Mouse (Mus musculus) spleen, postnatal 4 days (tissue): Measurements from ENCODE around the gene Bcl7a.
A peak's percentile ranks its signal among the peaks of the same experiment; 100 is the strongest.

Experiments used
- DNase-seq, 2 experiments: peaks; one replicate each; pipeline ENCODE4 v3.0.0; 2022; ENCODE audit warnings: low spot score in 2 of 2

The Bcl7a gene

DNA sequence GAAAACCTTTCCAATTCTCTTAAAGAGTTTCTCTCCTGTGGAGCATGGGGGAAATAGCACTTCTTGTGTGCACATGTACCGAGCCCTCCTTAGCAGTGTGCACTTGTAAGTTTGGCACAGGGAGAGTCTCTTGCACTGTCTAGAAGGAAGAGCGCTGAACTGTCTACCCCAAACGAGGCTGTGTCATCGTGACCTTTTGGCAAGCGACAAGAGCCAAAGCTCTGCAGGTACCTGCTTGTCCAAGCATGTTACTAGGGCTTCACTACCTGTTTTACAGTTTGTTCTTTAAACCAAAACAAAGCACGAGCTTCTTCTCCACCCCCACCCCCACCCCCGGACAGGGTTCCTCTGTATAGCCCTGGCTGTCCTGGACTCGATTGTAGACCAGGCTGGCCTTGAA lies 15.9 kb upstream of the Bcl7a start:
- no peak for DNase-seq

GRCm38 (mm10) chr5:123333566-123333965 lies 10.1 kb upstream of the Bcl7a start:
- no peak for DNase-seq

DNA sequence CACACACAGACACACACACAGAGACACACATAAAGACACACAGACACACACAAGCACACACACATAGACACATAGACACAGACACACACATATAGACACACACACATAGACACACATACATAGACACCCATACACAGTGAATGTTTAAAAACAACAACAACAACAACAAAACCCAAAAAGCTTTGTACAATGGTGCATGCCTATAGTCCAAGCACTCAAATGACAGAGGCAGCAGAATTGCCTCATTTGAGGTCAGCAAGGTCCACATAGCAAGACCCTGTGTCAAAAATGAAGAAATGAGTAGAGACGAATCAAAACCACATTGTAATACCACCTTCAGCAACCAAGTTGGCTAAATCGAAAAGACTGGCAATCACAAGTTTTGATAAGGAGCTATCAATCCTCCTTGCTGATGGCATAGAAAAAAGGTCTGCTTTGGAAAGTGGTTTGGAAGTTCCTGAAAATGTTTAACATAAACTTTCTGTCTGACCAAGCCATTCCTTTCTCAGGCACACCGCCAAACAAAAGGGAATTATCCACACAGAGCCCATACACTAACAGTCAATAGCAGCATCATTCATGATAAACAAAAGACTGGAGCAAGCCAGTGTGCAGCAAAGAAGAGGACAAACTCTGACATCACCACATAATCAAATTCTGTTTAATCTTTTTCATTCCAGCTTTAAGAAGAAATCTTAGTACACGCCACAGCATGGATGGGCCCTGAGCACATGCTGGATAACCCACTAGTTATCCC lies 7.3 kb upstream of the Bcl7a start:
- DNase-seq, result no peak

DNA sequence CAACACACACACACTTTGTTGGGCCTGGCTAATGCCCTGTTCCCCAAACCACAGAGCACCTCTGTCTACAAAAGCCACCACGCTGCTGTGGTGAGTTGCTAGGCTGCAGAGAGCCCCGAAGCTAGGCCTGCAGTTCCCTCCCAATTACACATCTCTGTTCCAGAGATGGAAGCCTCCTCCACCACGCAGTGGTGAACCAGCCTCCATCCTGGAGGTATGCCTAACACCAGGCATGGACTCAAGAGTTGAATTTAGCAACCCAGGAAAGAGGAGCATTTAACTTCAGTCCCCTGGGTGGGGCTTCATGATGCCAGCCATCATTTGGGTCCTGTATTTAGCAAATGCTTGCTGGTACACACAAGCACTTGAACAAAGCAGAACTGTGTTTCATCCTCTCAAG lies 5.2 kb upstream of the Bcl7a start:
- DNase-seq, result no peak

GRCm38 (mm10) chr5:123344628-123344962 lies 961 bp downstream of the Bcl7a start:
- DNase-seq, result no peak

DNA sequence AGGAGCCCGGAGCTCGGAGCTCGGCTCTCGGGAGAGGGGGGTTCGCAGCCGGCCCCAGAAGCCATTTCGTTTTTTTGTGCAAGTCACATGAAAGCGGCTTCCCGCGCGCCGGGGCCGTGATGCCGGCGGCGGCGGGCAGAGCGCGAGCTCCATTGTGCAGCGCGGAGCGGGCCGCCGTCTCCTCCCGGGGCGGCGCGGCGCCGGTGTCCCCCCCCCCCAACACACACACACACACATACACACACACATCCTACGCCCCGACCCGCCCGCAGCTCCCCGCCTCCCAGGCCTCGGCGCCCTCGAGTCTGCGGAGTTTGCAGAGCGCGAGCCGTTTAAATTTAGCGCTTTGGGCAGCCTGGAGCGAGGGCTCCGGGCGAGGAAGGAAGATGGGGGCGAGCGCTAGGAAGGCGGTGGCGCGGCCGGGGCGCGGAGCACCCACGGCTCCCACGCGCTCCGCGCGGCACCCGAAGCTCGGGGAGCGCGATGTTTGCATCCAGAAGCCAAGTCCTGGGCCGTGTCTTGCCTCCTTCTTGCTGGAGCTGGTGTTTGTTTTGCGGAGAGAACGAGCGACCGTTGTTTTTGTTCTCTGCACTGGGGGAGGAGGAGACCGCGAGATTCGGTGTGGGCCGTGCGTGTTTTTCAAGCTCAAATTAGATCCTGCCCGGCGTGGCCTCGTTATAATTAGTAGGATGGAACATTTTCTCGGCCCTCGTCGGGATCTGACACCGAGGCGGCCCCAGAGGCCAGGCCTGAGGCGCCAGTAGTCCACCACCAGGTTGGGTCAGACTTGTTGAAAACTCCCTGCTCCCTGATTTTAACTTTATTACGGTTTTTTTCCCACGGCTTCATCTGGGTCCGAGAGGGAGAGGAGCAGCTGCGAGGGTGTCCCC lies 1.6 kb downstream of the Bcl7a start:
- DNase-seq, result peak; percentile 47 to 84

GRCm38 (mm10) chr5:123345853-123346654 lies 2.4 kb downstream of the Bcl7a start:
- DNase-seq, result peak; percentile 60 to 77

GRCm38 (mm10) chr5:123346701-123347270 lies 3.2 kb downstream of the Bcl7a start:
- no peak for DNase-seq

- no peak for DNase-seq
Observed at GRCm38 (mm10) chr5:123347985-123348384, 4.4 kb downstream of the Bcl7a start.

DNA sequence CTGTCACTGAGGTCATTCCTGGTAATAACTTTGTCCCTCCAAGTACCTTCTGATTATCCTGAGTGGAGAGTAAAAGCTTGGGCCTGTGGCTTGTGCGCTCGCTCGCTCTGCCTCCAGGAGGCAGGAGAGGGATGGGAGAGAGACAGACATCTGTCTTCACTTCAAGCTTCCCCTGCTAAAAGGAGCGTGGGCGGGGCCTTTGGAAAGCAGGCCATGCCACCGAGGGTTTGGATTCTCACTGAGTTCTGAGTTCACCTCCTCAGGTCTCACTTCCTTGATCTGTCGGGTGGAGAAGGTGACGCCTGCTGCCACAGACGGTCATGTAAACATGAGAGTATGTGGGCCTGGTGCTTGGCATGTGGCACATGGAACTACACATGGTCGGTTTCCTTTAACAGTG lies 6.8 kb downstream of the Bcl7a start:
- peak in 1 of 2 experiments; percentile 46 for DNase-seq

DNA sequence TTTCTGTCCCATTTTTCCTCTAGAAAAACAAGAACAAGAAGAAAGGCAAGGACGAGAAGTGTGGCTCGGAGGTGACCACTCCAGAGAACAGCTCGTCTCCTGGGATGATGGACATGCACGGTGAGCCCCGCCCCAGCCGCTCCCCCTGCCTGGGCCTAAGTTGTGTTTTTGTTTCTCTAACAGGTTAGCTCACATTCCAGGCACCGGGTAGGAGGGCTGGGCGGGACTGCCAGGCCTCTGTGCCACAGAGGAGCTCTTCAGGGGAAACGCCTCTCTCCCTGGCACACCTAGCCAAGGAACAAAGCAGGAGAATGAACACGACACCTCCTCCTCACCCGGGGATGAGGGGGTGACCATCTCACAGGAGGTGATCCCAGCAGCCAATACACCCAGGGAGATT lies 12.3 kb downstream of the Bcl7a start:
- DNase-seq, result no peak

DNA sequence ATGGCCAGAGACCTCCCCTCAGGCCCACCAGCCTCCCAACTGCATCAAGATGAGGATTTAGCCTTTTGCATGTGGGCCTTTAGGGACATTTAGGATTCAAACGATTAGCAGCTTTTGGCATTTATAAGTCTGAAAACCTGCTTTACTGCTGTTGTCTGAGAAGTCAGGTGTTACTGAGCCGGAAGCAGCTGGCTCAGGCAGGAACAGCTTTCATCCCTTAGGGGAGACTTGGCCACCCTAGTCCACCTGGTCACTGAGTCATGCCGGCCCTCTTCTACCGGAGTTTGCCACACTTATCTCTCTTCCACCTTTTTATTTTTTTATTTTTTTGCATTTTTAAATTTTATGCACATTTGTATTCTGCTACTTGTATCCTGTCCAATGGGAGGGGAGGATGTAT lies 13.6 kb downstream of the Bcl7a start:
- no peak for DNase-seq

DNA sequence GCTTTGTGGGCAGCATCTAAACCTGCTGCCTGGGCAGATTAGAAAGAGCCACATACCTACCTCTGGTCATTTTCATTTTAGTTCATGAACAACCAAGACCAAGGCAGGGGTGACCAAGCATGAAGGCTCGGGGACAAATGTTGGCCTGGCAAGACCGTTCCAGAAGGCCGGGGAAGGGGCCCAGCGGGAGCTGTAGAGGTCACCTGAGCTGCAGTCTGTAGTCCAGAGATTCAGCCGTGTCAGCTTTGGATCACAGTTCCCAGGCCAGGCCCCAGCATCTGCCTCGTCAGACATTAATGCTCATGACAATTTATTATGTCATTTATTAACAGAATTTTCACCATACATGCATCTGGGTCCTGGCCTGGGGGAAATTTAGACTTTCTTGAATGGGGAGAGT lies 15.8 kb downstream of the Bcl7a start:
- no peak for DNase-seq

- DNase-seq, result no peak
Observed at GRCm38 (mm10) chr5:123362911-123363310, 19.3 kb downstream of the Bcl7a start.

- DNase-seq, result no peak
Observed at GRCm38 (mm10) chr5:123364302-123364971, 20.8 kb downstream of the Bcl7a start.

GRCm38 (mm10) chr5:123368869-123369488 lies 25.3 kb downstream of the Bcl7a start:
- no peak for DNase-seq

DNA sequence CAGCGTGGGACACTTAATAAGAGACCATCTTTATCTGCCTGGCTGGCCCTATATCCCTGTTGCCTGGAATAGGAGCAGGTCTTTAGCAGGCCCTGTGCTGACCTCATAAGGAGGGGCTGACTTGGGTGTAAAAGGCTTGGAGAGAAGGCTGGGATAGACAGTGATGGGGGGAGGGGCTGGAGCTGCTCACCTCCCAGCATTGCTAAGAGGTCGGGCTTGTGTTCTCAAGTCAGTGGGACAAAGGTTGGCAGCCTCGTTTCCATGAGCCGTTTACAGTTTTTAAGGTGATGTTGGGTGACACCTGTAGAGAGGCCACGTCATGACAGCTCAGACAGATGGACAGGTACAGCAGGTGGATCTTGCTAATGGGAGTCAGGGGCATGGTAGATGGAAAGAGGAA lies 26.4 kb downstream of the Bcl7a start:
- DNase-seq, result no peak

- DNase-seq, result no peak
Observed at GRCm38 (mm10) chr5:123375262-123375661, 31.6 kb downstream of the Bcl7a start.

GRCm38 (mm10) chr5:123375793-123376452 lies 32.3 kb downstream of the Bcl7a start:
- no peak for DNase-seq

- DNase-seq, result no peak
Observed at GRCm38 (mm10) chr5:123376569-123376968, 32.9 kb downstream of the Bcl7a start.
